Mouse (Mus musculus): ENCODE data around the gene Heg1. TPM values are rescaled to one million over a fixed set of nuclear protein-coding genes. Genes with fewer than 3 reads are reported as not detected.

Gene Heg1
- polyA plus RNA-seq, 1 experiment from 2014 or later: 15.7 TPM

- WGBS: 91% methylated on average over 2 of the region's 2 CpGs
- no peak for ATAC-seq (ENCODE audit: insufficient number of reproducible peaks, low FRiP score, low TSS enrichment, low read depth)
- no peaks in the 10 kb centered on the region for H3K27me3 ChIP-seq
- H3K36me3 ChIP-seq: no peaks in the 10 kb centered on the region
- H3K4me2 ChIP-seq: no peak overlapping the region
- H3K4me1 ChIP-seq: 0 out of 2 replicates have a peak, but pooled peaks cover 2% of the 10 kb centered on the region
- no peaks in the 10 kb centered on the region for H3K9me3 ChIP-seq
- no peak overlapping the region for H3K4me3 ChIP-seq
- H3K27ac ChIP-seq: no peak overlapping the region
- H3K9ac ChIP-seq: no peak overlapping the region
Observed at GRCm38 (mm10) chr16:33668448-33668847, 15.7 kb upstream of the Heg1 start.

- no peak for ATAC-seq (ENCODE audit: insufficient number of reproducible peaks, low FRiP score, low TSS enrichment, low read depth)
Observed at GRCm38 (mm10) chr16:33669072-33669471, 15.1 kb upstream of the Heg1 start.

GRCm38 (mm10) chr16:33670340-33670739 is 13.8 kb upstream of the Heg1 start:
- Histone ChIP-seq H3K4me3 (no peak overlapping the region), H3K36me3 (no peaks in the 10 kb centered on the region), H3K27me3 (no peaks in the 10 kb centered on the region), H3K4me1 (peaks cover 5% of the 10 kb centered on the region; the same call in 1 of the 2 replicates), H3K4me2 (no peak overlapping the region), H3K27ac (0 out of 2 replicates have a peak overlapping the region, but pooled peaks have one; percentile 28), H3K9ac (no peak overlapping the region), H3K9me3 (no peaks in the 10 kb centered on the region)
- WGBS: 61% methylated on average over 3 of the region's 3 CpGs
- ATAC-seq (ENCODE audit: insufficient number of reproducible peaks, low FRiP score, low TSS enrichment, low read depth): 0 out of 2 replicates have a peak, but pooled peaks have one; percentile 58

More at GRCm38 (mm10) chr16:33669072-33669471, 15.1 kb upstream of the Heg1 start:
- Histone ChIP-seq H3K4me1 (0 out of 2 replicates have a peak, but pooled peaks cover 2% of the 10 kb centered on the region), H3K27ac (no peak overlapping the region), H3K4me2 (no peak overlapping the region), H3K9me3 (no peaks in the 10 kb centered on the region), H3K36me3 (no peaks in the 10 kb centered on the region), H3K4me3 (no peak overlapping the region), H3K27me3 (no peaks in the 10 kb centered on the region), H3K9ac (no peak overlapping the region)
- 94% methylated on average over 1 of the region's 1 CpGs for WGBS

- Histone ChIP-seq H3K9me3 (no peaks in the 10 kb centered on the region), H3K4me2 (no peak overlapping the region), H3K4me3 (no peak overlapping the region), H3K4me1 (peaks cover 10% of the 10 kb centered on the region), H3K9ac (no peak overlapping the region), H3K36me3 (no peaks in the 10 kb centered on the region), H3K27me3 (no peaks in the 10 kb centered on the region), H3K27ac (0 out of 2 replicates have a peak overlapping the region, but pooled peaks have one; percentile 28)
- no peak for ATAC-seq (ENCODE audit: insufficient number of reproducible peaks, low FRiP score, low TSS enrichment, low read depth)
- 91% methylated on average over 2 of the region's 2 CpGs for WGBS
Observed at GRCm38 (mm10) chr16:33670933-33671332, 13.2 kb upstream of the Heg1 start.

- Histone ChIP-seq H3K9me3 (no peaks in the 10 kb centered on the region), H3K27me3 (no peaks in the 10 kb centered on the region), H3K4me3 (no peak overlapping the region), H3K4me1 (peaks cover 14% of the 10 kb centered on the region), H3K9ac (no peak overlapping the region), H3K27ac (no peak overlapping the region), H3K4me2 (no peak overlapping the region), H3K36me3 (no peaks in the 10 kb centered on the region)
- WGBS: 91% methylated on average over 3 of the region's 4 CpGs
- ATAC-seq (ENCODE audit: insufficient number of reproducible peaks, low FRiP score, low TSS enrichment, low read depth): no peak
Observed at GRCm38 (mm10) chr16:33672188-33672587, 12.0 kb upstream of the Heg1 start.

- 89% methylated on average over 4 of the region's 4 CpGs for WGBS
- no peak for ATAC-seq (ENCODE audit: insufficient number of reproducible peaks, low FRiP score, low TSS enrichment, low read depth)
- H3K4me3 ChIP-seq: no peak overlapping the region
- H3K9ac ChIP-seq: no peak overlapping the region
- no peaks in the 10 kb centered on the region for H3K27me3 ChIP-seq
- H3K27ac ChIP-seq: no peak overlapping the region
- H3K36me3 ChIP-seq: no peaks in the 10 kb centered on the region
- no peak overlapping the region for H3K4me2 ChIP-seq
- H3K4me1 ChIP-seq: peaks cover 14% of the 10 kb centered on the region
- no peaks in the 10 kb centered on the region for H3K9me3 ChIP-seq
Observed at GRCm38 (mm10) chr16:33672643-33673042, 11.5 kb upstream of the Heg1 start.

GRCm38 (mm10) chr16:33673530-33674109 is 10.6 kb upstream of the Heg1 start:
- Histone ChIP-seq H3K27ac (no peak overlapping the region), H3K4me2 (no peak overlapping the region), H3K9me3 (no peaks in the 10 kb centered on the region), H3K27me3 (no peaks in the 10 kb centered on the region), H3K4me3 (no peak overlapping the region), H3K36me3 (no peaks in the 10 kb centered on the region), H3K4me1 (peaks cover 14% of the 10 kb centered on the region), H3K9ac (no peak overlapping the region)
- no peak for ATAC-seq (ENCODE audit: insufficient number of reproducible peaks, low FRiP score, low TSS enrichment, low read depth)
- WGBS: 48% methylated on average over 14 of the region's 14 CpGs

GRCm38 (mm10) chr16:33675151-33675847 is 8.9 kb upstream of the Heg1 start:
- Histone ChIP-seq H3K36me3 (no peaks in the 10 kb centered on the region), H3K4me2 (no peak overlapping the region), H3K27me3 (no peaks in the 10 kb centered on the region), H3K9me3 (no peaks in the 10 kb centered on the region), H3K27ac (no peak overlapping the region; the same call in 1 of the 2 replicates), H3K9ac (no peak overlapping the region), H3K4me1 (peaks cover 14% of the 10 kb centered on the region), H3K4me3 (no peak overlapping the region)
- 79% methylated on average over 10 of the region's 10 CpGs for WGBS
- no peak for ATAC-seq (ENCODE audit: insufficient number of reproducible peaks, low FRiP score, low TSS enrichment, low read depth)

- 57% methylated on average over 3 of the region's 3 CpGs for WGBS
- ATAC-seq (ENCODE audit: insufficient number of reproducible peaks, low FRiP score, low TSS enrichment, low read depth): no peak
- H3K4me1 ChIP-seq: peaks cover 12% of the 10 kb centered on the region
- H3K4me2 ChIP-seq: no peak overlapping the region
- no peaks in the 10 kb centered on the region for H3K36me3 ChIP-seq
- no peak overlapping the region for H3K9ac ChIP-seq
- no peaks in the 10 kb centered on the region for H3K27me3 ChIP-seq
- no peaks in the 10 kb centered on the region for H3K9me3 ChIP-seq
- H3K27ac ChIP-seq: no peak overlapping the region
- no peak overlapping the region for H3K4me3 ChIP-seq
Observed at GRCm38 (mm10) chr16:33675848-33676184, 8.4 kb upstream of the Heg1 start.

- Histone ChIP-seq H3K36me3 (no peaks in the 10 kb centered on the region), H3K4me2 (no peak overlapping the region), H3K9me3 (no peaks in the 10 kb centered on the region), H3K4me3 (no peak overlapping the region), H3K27me3 (no peaks in the 10 kb centered on the region), H3K4me1 (peaks cover 12% of the 10 kb centered on the region), H3K9ac (no peak overlapping the region), H3K27ac (no peak overlapping the region)
- no peak for ATAC-seq (ENCODE audit: insufficient number of reproducible peaks, low FRiP score, low TSS enrichment, low read depth)
- 59% methylated on average over 7 of the region's 7 CpGs for WGBS
Observed at GRCm38 (mm10) chr16:33676347-33677312, 7.5 kb upstream of the Heg1 start.

- peaks cover 12% of the 10 kb centered on the region for H3K4me1 ChIP-seq
- no peaks in the 10 kb centered on the region for H3K27me3 ChIP-seq
- H3K4me2 ChIP-seq: no peak overlapping the region
- no peak overlapping the region for H3K27ac ChIP-seq
- H3K9ac ChIP-seq: no peak overlapping the region
- no peak overlapping the region for H3K4me3 ChIP-seq
- WGBS: 92% methylated on average over 7 of the region's 7 CpGs
- no peak for ATAC-seq (ENCODE audit: insufficient number of reproducible peaks, low FRiP score, low TSS enrichment, low read depth)
- no peaks in the 10 kb centered on the region for H3K36me3 ChIP-seq
- H3K9me3 ChIP-seq: no peaks in the 10 kb centered on the region
Observed at GRCm38 (mm10) chr16:33677313-33677690, 6.9 kb upstream of the Heg1 start.

GRCm38 (mm10) chr16:33677901-33678300 is 6.3 kb upstream of the Heg1 start:
- H3K27me3 ChIP-seq: no peaks in the 10 kb centered on the region
- H3K36me3 ChIP-seq: no peaks in the 10 kb centered on the region
- peaks cover 12% of the 10 kb centered on the region for H3K4me1 ChIP-seq
- no peaks in the 10 kb centered on the region for H3K9me3 ChIP-seq
- no peak overlapping the region for H3K27ac ChIP-seq
- H3K4me3 ChIP-seq: no peak overlapping the region
- no peak overlapping the region for H3K4me2 ChIP-seq
- WGBS: 93% methylated on average over 5 of the region's 5 CpGs
- no peak for ATAC-seq (ENCODE audit: insufficient number of reproducible peaks, low FRiP score, low TSS enrichment, low read depth)
- no peak overlapping the region for H3K9ac ChIP-seq

Measured in limb, embryonic 15.5 days (tissue).